Mouse (Mus musculus) intestine, embryonic 16.5 days (tissue): Measurements from ENCODE around the gene Atp9a. TPM values are rescaled to one million over a fixed set of nuclear protein-coding genes. Genes with fewer than 3 reads are reported as not detected.

Source experiments
- ATAC-seq: fragments of 200-750 bp; cut with Nextera tagmentation; 2 replicates; pipeline ENCODE4 v1.8.0; 2017; ENCODE audit warnings: moderate TSS enrichment, moderate library complexity
- H3K27ac ChIP-seq: fragments of 300-500 bp; sonication (generic); 2 replicates; pipeline ENCODE4 v1.5.1; 2014; ENCODE audit warnings: mild to moderate bottlenecking, low read length
- H3K27me3 ChIP-seq: fragments of 300-500 bp; sonication (generic); replicated peaks from 2 replicates; pipeline ENCODE4 v1.6.1; 2014; ENCODE audit warnings: low read length, control low read depth, mixed read lengths; ENCODE audit not compliant: control insufficient read depth, insufficient read depth
- H3K36me3 ChIP-seq: fragments of 300-500 bp; sonication (generic); 2 replicates; pipeline ENCODE4 v1.6.1; 2014; ENCODE audit warnings: low read length, control low read depth; ENCODE audit not compliant: control insufficient read depth, insufficient read depth
- H3K4me1 ChIP-seq: fragments of 300-500 bp; sonication (generic); 2 replicates; pipeline ENCODE4 v1.6.1; 2014; ENCODE audit warnings: low read length, control low read depth, mixed read lengths; ENCODE audit not compliant: control insufficient read depth, insufficient read depth
- H3K4me2 ChIP-seq: fragments of 300-500 bp; sonication (generic); 2 replicates; pipeline ENCODE4 v1.6.1; 2014; ENCODE audit warnings: low read depth, low read length, control low read depth
- H3K4me3 ChIP-seq: fragments of 300-500 bp; sonication (generic); 2 replicates; pipeline ENCODE4 v1.5.1; 2014; ENCODE audit warnings: mild to moderate bottlenecking, low read length
- H3K9ac ChIP-seq: fragments of 300-500 bp; sonication (generic); 2 replicates; pipeline ENCODE4 v1.6.1; 2014; ENCODE audit warnings: low read depth, low read length
- H3K9me3 ChIP-seq: fragments of 300-500 bp; sonication (generic); 2 replicates; pipeline ENCODE4 v1.6.1; 2016; ENCODE audit warnings: low read length, control low read depth; ENCODE audit not compliant: control insufficient read depth
- WGBS: fragments of 180-500 bp; shearing (Covaris S2); extraction: QIAGEN DNeasy Blood & Tissue Kit; methylation state at CpG from one replicate; pipeline ENCODE4 v1.1.7; 2014; 5-methylcytosine and 5-hydroxymethylcytosine counted together
- polyA plus RNA-seq: library from polyadenylated mRNA; unstranded; fragments of >200 nt; fragmentation: Nextera tagmentation; extraction: Ambion mirVana; gene quantifications from 2 replicates; pipeline ENCODE4 v1.2.1, GENCODE M21; 2015

Atp9a gene
- polyA plus RNA-seq, 1 experiment from 2014 or later = 24.9 TPM

DNA sequence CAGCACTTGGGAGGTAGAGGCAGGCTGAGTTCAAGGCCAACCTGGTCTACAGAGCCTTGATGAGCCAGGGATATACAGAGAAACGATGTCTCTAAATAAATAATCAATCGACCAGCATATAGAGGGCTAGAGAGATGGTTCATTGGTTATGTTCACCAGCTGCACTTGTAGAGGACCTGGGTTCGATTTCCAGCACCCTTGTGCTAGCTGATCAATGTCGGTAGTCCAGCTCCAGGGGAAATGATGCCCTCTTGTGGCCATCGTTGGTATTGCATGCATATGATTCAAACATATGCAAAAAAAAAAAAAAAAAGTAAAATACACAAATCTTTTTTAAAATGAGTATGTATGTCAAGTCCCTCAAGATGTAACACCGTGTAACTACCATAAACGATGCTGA is 440 bp upstream of the Atp9a start:
- peak overlapping the region; percentile 82 for H3K4me3 ChIP-seq
- no peak overlapping the region for H3K4me2 ChIP-seq
- H3K4me1 ChIP-seq = 0 out of 2 replicates have a peak, but pooled peaks cover 5% of the 10 kb centered on the region
- H3K9ac ChIP-seq = no peak overlapping the region
- no peak for ATAC-seq
- no peaks in the 10 kb centered on the region for H3K27me3 ChIP-seq
- WGBS = 21% methylated on average over 7 of the region's 7 CpGs
- no peaks in the 10 kb centered on the region for H3K36me3 ChIP-seq
- 0 out of 2 replicates have a peak overlapping the region, but pooled peaks have one; percentile 79 for H3K27ac ChIP-seq
- 0 out of 2 replicates have a peak, but pooled peaks cover 2% of the 10 kb centered on the region for H3K9me3 ChIP-seq

DNA sequence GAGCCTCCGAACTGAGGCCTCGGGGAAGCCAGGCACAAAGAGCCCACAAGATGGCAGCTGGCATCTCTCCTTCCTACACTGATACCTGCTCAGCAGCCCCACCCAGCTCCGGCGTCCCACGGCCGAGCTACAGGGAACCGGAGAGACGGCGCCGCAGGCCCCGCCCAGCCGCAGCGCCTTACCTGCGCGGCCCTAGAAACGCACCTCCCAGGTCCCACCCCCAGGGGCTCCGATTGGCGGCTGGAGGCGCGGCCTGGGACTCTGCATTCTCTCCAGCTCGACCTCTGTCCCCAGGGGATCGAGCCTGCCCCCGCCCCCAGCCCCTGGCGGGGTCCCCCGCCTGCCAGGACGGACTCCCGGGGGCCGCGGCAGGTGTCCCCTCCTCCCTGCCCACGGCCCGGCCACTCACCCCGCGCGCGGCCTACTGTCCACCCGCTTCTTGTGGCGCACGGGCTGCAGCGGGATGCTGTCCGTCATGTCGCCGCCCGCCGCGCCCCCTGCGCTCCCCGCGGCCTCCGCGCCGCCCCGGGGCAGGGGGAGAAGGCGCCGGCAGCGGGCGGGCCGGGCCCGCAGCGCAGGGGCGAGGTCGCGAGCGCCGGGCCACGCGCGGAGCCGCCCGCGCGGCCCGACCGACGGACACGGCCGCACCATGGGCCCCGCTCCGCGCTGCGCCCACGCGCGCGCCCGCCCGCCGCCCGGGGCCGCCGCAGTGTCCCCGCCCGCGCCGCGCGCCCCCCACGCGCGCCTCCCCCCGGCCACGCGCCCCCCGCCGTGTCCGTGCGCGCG is 743 bp downstream of the Atp9a start:
- Histone ChIP-seq H3K4me1 (0 out of 2 replicates have a peak, but pooled peaks cover 5% of the 10 kb centered on the region), H3K27me3 (no peaks in the 10 kb centered on the region), H3K4me2 (peak overlapping the region; percentile 72), H3K9ac (peak overlapping the region; percentile 79), H3K4me3 (peak overlapping the region; percentile 82), H3K27ac (peak overlapping the region; percentile 79), H3K36me3 (no peaks in the 10 kb centered on the region), H3K9me3 (0 out of 2 replicates have a peak, but pooled peaks cover 2% of the 10 kb centered on the region)
- peak; percentile 97 for ATAC-seq
- under 1% methylated on average over 90 of the region's 108 CpGs for WGBS

DNA sequence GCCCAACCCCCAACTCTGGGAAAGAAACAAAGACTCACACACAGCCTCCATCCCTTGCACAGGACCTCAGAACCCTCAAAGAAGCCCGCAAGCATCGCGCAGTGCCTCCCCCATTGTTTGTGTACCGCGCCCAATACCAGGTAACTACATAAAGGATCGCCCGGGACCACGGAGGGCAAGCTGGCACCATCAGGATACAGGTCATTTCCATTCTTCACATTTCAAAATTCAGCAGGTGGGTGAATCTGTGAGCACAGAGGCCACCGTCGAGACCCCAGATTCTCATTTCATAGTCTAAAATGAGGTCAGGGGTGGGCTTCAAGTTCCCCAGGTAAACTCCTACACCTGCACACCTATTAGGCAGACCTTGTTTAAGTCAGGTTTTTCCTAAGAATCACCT is 1.7 kb downstream of the Atp9a start:
- Histone ChIP-seq H3K36me3 (no peaks in the 10 kb centered on the region), H3K4me3 (peak overlapping the region; percentile 82; the same call in 1 of the 2 replicates), H3K27ac (peak overlapping the region; percentile 79; the same call in 1 of the 2 replicates), H3K4me2 (peak overlapping the region; percentile 72; the same call in 1 of the 2 replicates), H3K9ac (0 out of 2 replicates have a peak overlapping the region, but pooled peaks have one; percentile 79), H3K9me3 (0 out of 2 replicates have a peak, but pooled peaks cover 2% of the 10 kb centered on the region), H3K4me1 (peaks cover 5% of the 10 kb centered on the region; the same call in 1 of the 2 replicates), H3K27me3 (no peaks in the 10 kb centered on the region)
- ATAC-seq = no peak
- 82% methylated on average over 10 of the region's 10 CpGs for WGBS

DNA sequence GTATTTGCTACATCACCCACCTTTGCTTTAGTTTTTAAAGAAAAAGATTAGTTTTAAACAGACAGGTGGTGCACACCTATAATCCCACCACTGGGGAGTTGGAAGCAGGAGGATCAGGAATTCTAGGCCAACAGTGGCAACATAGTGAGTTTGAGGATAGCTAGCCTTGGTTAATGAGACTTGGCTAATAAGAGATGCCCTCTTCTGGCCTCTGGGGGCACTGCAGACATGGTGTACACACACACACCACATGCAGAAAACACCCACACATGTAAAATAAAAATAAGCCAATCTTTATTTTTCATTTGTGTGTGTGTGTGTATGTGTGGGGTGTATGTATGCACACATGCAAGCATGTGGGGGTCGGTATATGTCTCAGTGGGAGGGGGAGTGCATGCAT is 3.4 kb downstream of the Atp9a start:
- Histone ChIP-seq H3K27me3 (no peaks in the 10 kb centered on the region), H3K27ac (no peak overlapping the region), H3K9me3 (0 out of 2 replicates have a peak, but pooled peaks cover 2% of the 10 kb centered on the region), H3K4me3 (no peak overlapping the region), H3K9ac (no peak overlapping the region), H3K4me2 (no peak overlapping the region), H3K36me3 (no peaks in the 10 kb centered on the region), H3K4me1 (peaks cover 5% of the 10 kb centered on the region; the same call in 1 of the 2 replicates)
- ATAC-seq = no peak
- 100% methylated on average over 1 of the region's 1 CpGs for WGBS

DNA sequence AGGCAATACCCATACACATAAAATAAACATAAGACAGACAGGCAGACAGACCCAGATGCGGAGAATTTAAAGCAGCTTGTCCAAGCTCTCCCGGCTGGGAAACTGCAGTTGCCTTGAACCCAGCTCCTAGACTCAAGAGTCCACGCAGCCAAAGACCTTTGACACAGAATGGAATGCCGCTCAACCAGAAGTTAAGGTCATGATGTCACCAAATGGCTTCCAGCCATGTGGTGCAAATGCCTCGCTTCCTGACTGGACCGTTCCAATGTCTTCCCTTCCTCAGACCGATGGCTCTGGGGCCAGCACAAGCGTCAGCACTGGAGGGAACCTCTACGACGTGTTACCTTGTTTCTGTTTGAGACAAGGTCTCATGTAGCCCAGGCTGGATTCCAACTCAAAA is 4.3 kb downstream of the Atp9a start:
- Histone ChIP-seq H3K9ac (no peak overlapping the region), H3K36me3 (no peaks in the 10 kb centered on the region), H3K4me3 (no peak overlapping the region), H3K27ac (no peak overlapping the region), H3K4me1 (peaks cover 5% of the 10 kb centered on the region; the same call in 1 of the 2 replicates), H3K4me2 (no peak overlapping the region), H3K27me3 (no peaks in the 10 kb centered on the region), H3K9me3 (0 out of 2 replicates have a peak, but pooled peaks cover 2% of the 10 kb centered on the region)
- WGBS = 85% methylated on average over 10 of the region's 10 CpGs
- ATAC-seq = no peak

DNA sequence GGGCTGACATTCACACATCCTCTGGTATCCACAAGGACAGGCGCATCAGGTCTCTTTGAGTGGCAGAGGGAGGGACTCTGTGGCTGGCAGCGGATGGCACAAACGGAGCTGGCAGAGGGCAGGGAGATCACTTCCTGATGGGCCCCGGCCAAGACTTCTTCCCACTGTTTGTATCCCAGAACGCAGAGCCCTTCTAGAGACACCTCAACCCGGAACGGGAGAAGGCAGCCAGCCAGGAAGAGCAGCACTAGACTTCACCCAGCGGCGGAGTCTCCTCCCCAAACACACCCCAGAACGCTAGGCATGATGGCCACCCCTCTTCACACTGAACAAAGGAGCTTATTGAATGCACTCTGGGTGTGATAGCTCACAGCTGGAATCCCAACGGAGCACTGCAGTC is 8.2 kb downstream of the Atp9a start:
- H3K27ac ChIP-seq = no peak overlapping the region
- WGBS = 42% methylated on average over 11 of the region's 11 CpGs
- H3K4me2 ChIP-seq = no peak overlapping the region; the same call in 1 of the 2 replicates
- no peaks in the 10 kb centered on the region; the same call in 1 of the 2 replicates for H3K4me1 ChIP-seq
- H3K27me3 ChIP-seq = no peaks in the 10 kb centered on the region
- peak overlapping the region; percentile 30 for H3K9ac ChIP-seq
- peak; percentile 80 for ATAC-seq
- peak overlapping the region; percentile 9; the same call in 1 of the 2 replicates for H3K4me3 ChIP-seq
- no peaks in the 10 kb centered on the region for H3K9me3 ChIP-seq
- no peaks in the 10 kb centered on the region for H3K36me3 ChIP-seq

DNA sequence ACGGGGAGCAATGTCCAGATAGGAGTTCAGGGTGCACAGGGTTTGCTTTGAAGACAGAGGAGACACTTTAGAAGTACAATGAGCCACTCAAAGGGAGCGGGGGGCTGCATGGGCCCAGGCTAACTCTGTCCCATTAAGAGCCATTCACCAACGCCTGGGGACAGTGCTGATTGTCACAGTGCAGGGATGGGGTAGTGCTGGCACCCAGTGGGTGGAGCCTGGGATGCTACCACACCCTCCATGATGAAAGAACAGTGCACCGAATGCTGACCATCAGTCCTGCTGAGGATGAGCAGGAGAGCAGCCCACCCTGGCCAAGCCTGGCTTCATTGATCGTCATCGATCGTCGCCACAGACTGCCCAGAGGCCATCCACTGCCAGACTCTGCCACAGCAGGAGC is 11.0 kb downstream of the Atp9a start:
- no peak for ATAC-seq
- Histone ChIP-seq H3K9me3 (no peaks in the 10 kb centered on the region), H3K4me2 (no peak overlapping the region), H3K9ac (no peak overlapping the region), H3K4me3 (no peak overlapping the region), H3K4me1 (peaks cover 9% of the 10 kb centered on the region), H3K36me3 (no peaks in the 10 kb centered on the region), H3K27ac (no peak overlapping the region), H3K27me3 (no peaks in the 10 kb centered on the region)
- WGBS = 83% methylated on average over 8 of the region's 8 CpGs

DNA sequence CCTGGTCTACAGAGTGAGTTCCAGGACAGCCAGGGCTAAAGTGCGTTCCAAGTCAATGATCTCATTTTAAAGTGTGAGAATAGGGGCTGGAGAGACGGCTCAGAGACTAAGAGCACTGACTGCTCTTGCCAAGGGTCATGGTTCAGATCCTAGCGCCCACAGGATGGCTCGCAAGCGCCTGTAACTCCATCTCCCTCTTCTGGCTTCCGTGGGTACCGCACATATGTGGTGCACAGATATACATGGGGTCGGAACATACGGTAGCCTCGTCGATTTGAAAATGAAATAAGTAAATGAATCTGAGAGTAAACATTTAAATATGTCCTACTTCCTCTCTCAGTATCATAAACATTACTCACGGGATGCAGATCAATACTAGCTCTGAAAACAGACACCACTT is 12.5 kb downstream of the Atp9a start:
- Histone ChIP-seq H3K27me3 (no peaks in the 10 kb centered on the region), H3K4me1 (peaks cover 9% of the 10 kb centered on the region; the same call in 1 of the 2 replicates)
- WGBS = 82% methylated on average over 12 of the region's 12 CpGs

DNA sequence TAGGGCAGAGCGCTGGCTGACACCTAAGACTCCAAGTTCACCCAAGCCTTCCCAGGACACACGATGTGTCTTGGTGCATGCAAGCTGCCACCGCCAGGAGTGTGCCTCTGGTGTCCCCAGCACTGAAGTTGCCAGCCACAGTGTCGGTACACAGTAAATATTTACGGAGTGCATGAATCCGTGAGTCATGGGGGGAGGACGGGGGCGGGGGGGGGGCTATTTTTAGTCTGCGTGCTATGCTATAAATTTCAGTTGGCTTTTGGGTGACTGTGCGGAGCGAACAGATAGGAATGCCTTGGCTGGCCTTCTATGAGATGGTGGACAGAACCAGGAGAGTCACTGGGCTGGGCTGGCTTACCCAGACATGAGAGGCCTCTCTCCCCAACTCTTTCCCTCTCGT is 14.2 kb downstream of the Atp9a start:
- H3K4me1 ChIP-seq = peaks cover 9% of the 10 kb centered on the region; the same call in 1 of the 2 replicates
- H3K4me2 ChIP-seq = no peak overlapping the region
- peak; percentile 19; the same call in 1 of the 2 replicates for ATAC-seq
- H3K27ac ChIP-seq = no peak overlapping the region
- no peak overlapping the region for H3K9ac ChIP-seq
- H3K27me3 ChIP-seq = no peaks in the 10 kb centered on the region
- H3K36me3 ChIP-seq = no peaks in the 10 kb centered on the region
- WGBS = 52% methylated on average over 12 of the region's 12 CpGs
- H3K4me3 ChIP-seq = no peak overlapping the region
- H3K9me3 ChIP-seq = peaks cover under 1% of the 10 kb centered on the region; the same call in 1 of the 2 replicates

More for the DNA sequence above, 12.5 kb downstream of the Atp9a start:
- no peak overlapping the region for H3K9ac ChIP-seq
- H3K4me2 ChIP-seq = no peak overlapping the region
- no peaks in the 10 kb centered on the region for H3K36me3 ChIP-seq
- no peaks in the 10 kb centered on the region for H3K9me3 ChIP-seq
- H3K4me3 ChIP-seq = no peak overlapping the region
- no peak for ATAC-seq
- no peak overlapping the region for H3K27ac ChIP-seq
